Mouse (Mus musculus) ES-E14 (cell line): ENCODE measurements around the gene Map2k2.

Source experiments
- CHD2 ChIP-seq: IDR thresholded peaks from 2 replicates; pipeline ENCODE4 v1.6.1; 2014; ENCODE audit warnings: mild to moderate bottlenecking, low read depth, low read length, inconsistent platforms
- ZC3H11A ChIP-seq: IDR thresholded peaks from 2 replicates; pipeline ENCODE4 v1.6.1; 2012; ENCODE audit warnings: low read depth, mild to moderate bottlenecking, inconsistent platforms, low read length, borderline replicate concordance

GRCm38 (mm10) chr10:81177491-81177925 is 71.8 kb downstream of the Map2k2 start:
- TF ChIP-seq CHD2 (no peak), ZC3H11A (no peak)
